ENCODE assay signal across 8 mouse cellular contexts in genomic region chr13:56703222-56703870, GRCm38 (mm10). TPM values are rescaled to one million over a fixed set of nuclear protein-coding genes. Genes with fewer than 3 reads are reported as not detected.
DNase-seq lines count a peak whose midpoint lies in the region; ATAC-seq and TF ChIP-seq lines count a peak whose summit lies in the region.

No protein-coding gene starts in this region.

- peak overlapping the region; percentile 64 for H3K4me2 ChIP-seq in embryonic facial prominence, embryonic 12.5 days (replicated peaks)
- peak overlapping the region; percentile 82 for H3K4me2 ChIP-seq in liver, embryonic 11.5 days

- H3K36me3 ChIP-seq in embryonic facial prominence, embryonic 12.5 days, result peaks cover 10% of the 10 kb centered on the region; the same call in 1 of the 2 replicates
- no peaks in the 10 kb centered on the region for H3K36me3 ChIP-seq in kidney, adult 2 months (ENCODE audit: control insufficient read depth, insufficient read depth, low read length)
- H3K36me3 ChIP-seq in liver, embryonic 11.5 days (ENCODE audit: control insufficient read depth, insufficient read depth, low read length), result no peaks in the 10 kb centered on the region
- H3K36me3 ChIP-seq in splenic B cell, adult 2 months (ENCODE audit: control insufficient read depth, insufficient read depth, low read length, poor library complexity, severe bottlenecking), result no peaks in the 10 kb centered on the region

- H3K9ac ChIP-seq in embryonic facial prominence, embryonic 12.5 days, result peak overlapping the region; percentile 97
- peak overlapping the region; percentile 94 for H3K9ac ChIP-seq in liver, embryonic 11.5 days (ENCODE audit: low read depth, low read length)

- peak; percentile 8 for TF ChIP-seq POLR2A in kidney, adult 2 months (IDR thresholded peaks at IDR 0.05; ENCODE audit: low read depth, low read length)

- peak; percentile 70 for ATAC-seq in embryonic facial prominence, embryonic 12.5 days (ENCODE audit: insufficient number of reproducible peaks, insufficient read depth, low FRiP score, low TSS enrichment)
- ATAC-seq in liver, embryonic 11.5 days (replicated peaks; ENCODE audit: low FRiP score), result peak; percentile 81

- peak overlapping the region; percentile 86 for H3K4me3 ChIP-seq in embryonic facial prominence, embryonic 12.5 days
- peak overlapping the region; percentile 94 for H3K4me3 ChIP-seq in kidney, adult 2 months (ENCODE audit: insufficient read depth, low read depth, low read length)
- peak overlapping the region; percentile 78 for H3K4me3 ChIP-seq in liver, embryonic 11.5 days (ENCODE audit: low read depth, low read length)

- under 1% methylated on average over 78 of the region's 80 CpGs for WGBS in embryonic facial prominence, embryonic 12.5 days
- under 1% methylated on average over 80 of the region's 80 CpGs for WGBS in kidney, adult 2 months
- under 1% methylated on average over 72 of the region's 80 CpGs for WGBS in liver, embryonic 11.5 days

- no peaks in the 10 kb centered on the region for H3K9me3 ChIP-seq in embryonic facial prominence, embryonic 12.5 days
- no peaks in the 10 kb centered on the region for H3K9me3 ChIP-seq in liver, embryonic 11.5 days (ENCODE audit: control insufficient read depth, low read length)

- DNase-seq in A20 (ENCODE audit: low read depth, low spot score), result peak; percentile 85
- peak; percentile 85 for DNase-seq in adrenal gland, postnatal 14 days
- peak; percentile 80 to 84 for DNase-seq in heart, adult 18-20 months
- peak; percentile 91 for DNase-seq in kidney, adult 2 months
- peak; percentile 79 for DNase-seq in liver, embryonic 11.5 days (ENCODE audit: low spot score)
- DNase-seq in natural killer cell, adult 2 months (ENCODE audit: low spot score in 2 of 2), result peak; percentile 70 to 75
- DNase-seq in splenic B cell, adult 2 months (ENCODE audit: low read depth, low spot score), result peak; percentile 67

- no peaks in the 10 kb centered on the region for H3K27me3 ChIP-seq in embryonic facial prominence, embryonic 12.5 days
- no peaks in the 10 kb centered on the region for H3K27me3 ChIP-seq in kidney, adult 2 months (replicated peaks; ENCODE audit: control insufficient read depth, insufficient read depth, low read length)
- no peaks in the 10 kb centered on the region for H3K27me3 ChIP-seq in liver, embryonic 11.5 days (replicated peaks; ENCODE audit: control insufficient read depth, insufficient read depth, low read length)
- H3K27me3 ChIP-seq in splenic B cell, adult 2 months (ENCODE audit: control insufficient read depth, insufficient read depth, low read length, poor library complexity, severe bottlenecking), result no peaks in the 10 kb centered on the region

- peak overlapping the region; percentile 99 for H3K27ac ChIP-seq in embryonic facial prominence, embryonic 12.5 days
- peak overlapping the region; percentile 96 for H3K27ac ChIP-seq in kidney, adult 2 months (ENCODE audit: insufficient read depth, low read depth, low read length)
- peak overlapping the region; percentile 99 for H3K27ac ChIP-seq in liver, embryonic 11.5 days (ENCODE audit: low read depth, low read length)

- TF ChIP-seq CTCF in kidney, adult 2 months (conservative IDR thresholded peaks at IDR 0.05; ENCODE audit: insufficient read depth, insufficient read length, low read depth, low read length), result no peak

- peaks cover 47% of the 10 kb centered on the region for H3K4me1 ChIP-seq in embryonic facial prominence, embryonic 12.5 days
- H3K4me1 ChIP-seq in kidney, adult 2 months (ENCODE audit: control insufficient read depth, insufficient read depth, low read length), result peaks cover 33% of the 10 kb centered on the region
- H3K4me1 ChIP-seq in liver, embryonic 11.5 days (replicated peaks; ENCODE audit: control insufficient read depth, insufficient read depth, low read length), result peaks cover 17% of the 10 kb centered on the region

RNA-seq across cellular contexts. Expression of gene Smad5, which starts 0.5 kb away (rescaled TPM):
- 50.9 and 61.1 TPM in 2 replicates for total RNA-seq in adrenal gland, postnatal 14 days (2021)
- 46.0 and 46.3 TPM in 2 replicates for polyA plus RNA-seq in embryonic facial prominence, embryonic 12.5 days (2016; fragmentation: Nextera tagmentation; extraction: Ambion mirVana)
- total RNA-seq in heart, adult 18-20 months (2021), result 10 to 100 TPM; 26.6 to 26.9 TPM
- 21.1 and 31.4 TPM in 2 replicates for polyA plus RNA-seq in kidney, adult 2 months (2012; rRNA removed)
- polyA plus RNA-seq in liver, embryonic 11.5 days (2014; fragmentation: Nextera tagmentation; extraction: Ambion mirVana), result 16.8 and 18.5 TPM in 2 replicates

RNA-seq across cellular contexts. Expression of gene Gm45623, which starts 50.3 kb away (rescaled TPM):
- total RNA-seq in adrenal gland, postnatal 14 days (2021), result not detected in 2 replicates
- 0.46 and 0.47 TPM in 2 replicates for polyA plus RNA-seq in embryonic facial prominence, embryonic 12.5 days (2016; fragmentation: Nextera tagmentation; extraction: Ambion mirVana)
- not detected for total RNA-seq in heart, adult 18-20 months (2021)
- polyA plus RNA-seq in kidney, adult 2 months (2012; rRNA removed), result 0.06 and 0.08 TPM in 2 replicates
- polyA plus RNA-seq in liver, embryonic 11.5 days (2014; fragmentation: Nextera tagmentation; extraction: Ambion mirVana), result not detected in 2 replicates

Comparison
In these comparisons a context has a peak if more than half of its experiments do, and no peak if none do; other contexts are left out.
1. Peak in every context shown above with its lines: DNase-seq, ATAC-seq, H3K4me3 ChIP-seq and H3K27ac ChIP-seq.